Mouse (Mus musculus) CD4-positive helper T cell, adult 2 months (primary cell): ENCODE results near the gene Fndc3a.

Source experiments
- DNase-seq: peaks from one replicate; pipeline ENCODE4 v3.0.0-alpha.2; 2012; ENCODE audit warnings: low read depth, missing footprints, low spot score

The Fndc3a gene

DNA sequence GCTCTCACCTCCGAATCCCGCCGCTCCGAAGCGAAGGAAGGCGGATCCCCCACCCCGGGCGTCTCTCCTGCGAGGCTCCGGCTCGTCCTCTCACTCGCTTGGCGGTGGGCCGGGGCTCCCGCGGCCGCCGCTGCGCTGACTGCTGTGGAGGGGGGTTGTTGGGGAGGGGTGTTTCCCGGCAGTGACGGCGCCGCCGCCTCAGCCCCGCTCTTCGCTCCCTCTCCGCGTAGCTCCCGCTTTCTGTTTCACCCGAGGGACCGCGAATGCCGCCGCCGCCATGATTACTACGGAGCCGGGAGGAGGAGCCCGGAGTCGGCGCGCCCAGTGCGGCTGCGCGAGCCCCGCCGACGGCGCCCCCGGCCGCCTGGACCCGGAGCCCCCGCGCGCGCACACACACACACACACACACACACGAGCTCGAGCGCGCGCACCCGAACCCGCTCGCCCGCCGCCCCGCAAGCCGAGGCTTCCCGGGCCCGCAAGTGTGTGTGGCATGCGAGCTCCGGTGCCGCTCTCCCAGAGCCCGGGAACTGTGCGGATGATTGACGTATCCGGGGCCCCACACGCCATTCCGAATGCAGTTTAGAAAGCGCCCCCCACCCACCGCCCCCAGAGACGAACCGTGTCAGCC lies at the start of gene Fndc3a:
Gene Fndc3a (minus strand): TSS at position 294 of the 631 bp plus-strand sequence.
- peak; percentile 92 for DNase-seq

DNA sequence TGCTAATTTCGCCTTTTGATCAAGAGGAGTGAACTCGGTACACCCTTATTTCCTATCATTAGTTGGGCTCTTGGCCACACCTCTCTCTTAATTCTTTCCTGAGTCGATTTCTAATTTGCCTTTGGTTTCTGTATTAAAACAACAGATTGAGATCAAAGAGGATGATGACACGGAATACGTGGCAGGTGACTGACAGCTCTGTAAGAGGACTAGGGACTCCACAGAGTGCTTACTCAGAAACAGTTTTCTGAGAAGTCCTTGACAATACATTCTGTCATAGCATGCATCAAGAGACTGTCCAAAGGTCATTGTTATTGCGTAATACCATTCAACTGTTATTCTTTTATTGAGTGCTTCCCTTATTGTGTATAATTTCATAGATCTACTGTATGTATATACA lies 43.1 kb upstream of the Fndc3a start:
- DNase-seq = peak; percentile 7

DNA sequence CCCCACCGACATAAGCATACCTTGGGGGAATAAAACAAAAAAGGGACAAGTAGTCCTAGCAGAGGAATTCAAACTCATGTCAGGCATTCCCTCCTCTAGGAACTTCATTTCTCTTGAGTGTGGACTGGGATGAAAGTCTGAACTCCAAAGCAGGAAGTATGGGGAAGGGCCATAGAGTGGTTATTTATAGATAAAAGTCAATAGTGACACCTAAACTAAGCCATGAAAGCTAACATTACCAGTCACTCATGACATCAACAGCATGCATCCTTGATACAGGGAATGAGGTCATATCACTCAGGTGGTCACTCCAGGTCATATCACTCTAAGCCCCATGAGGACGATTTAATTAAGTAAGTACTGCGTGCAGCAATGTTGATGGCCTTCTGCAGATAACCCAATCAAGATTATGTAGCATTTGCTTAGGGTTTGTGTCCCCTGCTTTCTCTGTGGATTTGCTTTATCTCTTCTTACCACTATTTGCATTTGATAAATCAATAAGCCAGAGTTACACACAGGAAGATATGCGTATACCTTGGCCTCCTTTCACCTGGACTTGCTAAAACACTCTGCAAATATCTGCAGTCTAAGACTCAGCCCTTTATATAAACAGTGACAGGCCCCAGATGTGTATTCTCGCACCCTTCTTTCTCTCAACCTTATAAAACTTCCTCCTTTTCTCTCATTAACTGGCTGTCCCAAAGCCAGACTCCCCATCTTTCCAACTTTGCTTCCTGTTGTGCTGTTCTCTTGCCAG lies 40.8 kb upstream of the Fndc3a start:
- no peak for DNase-seq

DNA sequence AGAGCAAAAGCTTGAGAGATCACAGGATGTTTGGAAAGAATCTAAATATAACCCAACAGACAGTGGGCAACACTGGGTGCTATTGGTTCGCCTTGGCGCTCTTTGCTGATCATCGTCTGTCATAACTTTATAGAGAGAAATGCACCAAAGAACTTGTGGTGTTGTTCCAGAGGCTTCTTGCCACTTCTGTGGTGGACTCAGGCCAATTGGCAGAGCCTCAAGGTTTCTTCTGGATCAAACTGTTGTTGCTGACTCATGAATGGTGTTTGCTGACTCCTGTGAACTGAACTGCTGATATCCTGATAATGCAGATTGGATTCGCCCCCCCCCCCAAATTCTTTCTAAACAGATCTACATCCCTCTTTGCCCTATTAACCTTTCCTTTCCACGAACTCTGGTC lies 38.5 kb upstream of the Fndc3a start:
- DNase-seq = no peak

DNA sequence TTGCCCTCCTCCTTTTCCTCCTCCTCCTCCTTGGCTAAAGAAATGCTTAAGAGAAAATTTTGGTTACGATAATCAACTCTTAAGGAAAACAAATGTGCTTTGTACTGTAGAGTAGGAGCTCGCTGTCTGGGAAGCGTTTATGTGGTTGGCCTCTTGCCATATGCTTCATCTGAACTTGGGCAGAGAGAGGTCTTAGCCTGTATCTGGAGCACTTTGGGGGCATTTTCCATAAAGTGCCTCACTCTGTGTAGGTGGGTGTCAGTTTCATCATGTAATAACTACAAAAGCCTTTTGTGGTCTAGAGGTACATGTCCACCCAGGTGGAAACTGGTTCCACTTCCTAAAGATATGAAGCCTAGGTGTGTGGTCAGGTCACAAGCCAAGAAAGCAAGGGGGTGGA lies 31.9 kb upstream of the Fndc3a start:
- DNase-seq = no peak

DNA sequence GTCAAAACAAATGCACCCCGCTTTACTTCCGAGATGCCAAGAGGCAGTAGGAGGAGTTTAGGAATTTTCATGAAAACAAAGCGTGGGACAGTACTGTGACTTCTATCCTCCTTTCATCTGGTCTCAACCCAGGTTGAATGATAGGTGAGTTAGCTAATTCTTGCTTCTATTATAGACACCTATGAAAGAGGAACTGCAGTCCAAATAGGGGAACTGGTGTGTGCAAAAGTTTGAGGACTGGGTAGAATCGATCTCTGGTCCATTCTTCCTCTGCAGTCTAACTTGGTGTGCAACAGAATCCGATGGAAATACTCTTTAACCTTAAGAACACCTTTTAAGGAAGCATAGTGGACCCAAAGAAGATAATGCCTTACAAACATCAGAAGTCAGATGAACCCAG lies 30.5 kb upstream of the Fndc3a start:
- DNase-seq = no peak

DNA sequence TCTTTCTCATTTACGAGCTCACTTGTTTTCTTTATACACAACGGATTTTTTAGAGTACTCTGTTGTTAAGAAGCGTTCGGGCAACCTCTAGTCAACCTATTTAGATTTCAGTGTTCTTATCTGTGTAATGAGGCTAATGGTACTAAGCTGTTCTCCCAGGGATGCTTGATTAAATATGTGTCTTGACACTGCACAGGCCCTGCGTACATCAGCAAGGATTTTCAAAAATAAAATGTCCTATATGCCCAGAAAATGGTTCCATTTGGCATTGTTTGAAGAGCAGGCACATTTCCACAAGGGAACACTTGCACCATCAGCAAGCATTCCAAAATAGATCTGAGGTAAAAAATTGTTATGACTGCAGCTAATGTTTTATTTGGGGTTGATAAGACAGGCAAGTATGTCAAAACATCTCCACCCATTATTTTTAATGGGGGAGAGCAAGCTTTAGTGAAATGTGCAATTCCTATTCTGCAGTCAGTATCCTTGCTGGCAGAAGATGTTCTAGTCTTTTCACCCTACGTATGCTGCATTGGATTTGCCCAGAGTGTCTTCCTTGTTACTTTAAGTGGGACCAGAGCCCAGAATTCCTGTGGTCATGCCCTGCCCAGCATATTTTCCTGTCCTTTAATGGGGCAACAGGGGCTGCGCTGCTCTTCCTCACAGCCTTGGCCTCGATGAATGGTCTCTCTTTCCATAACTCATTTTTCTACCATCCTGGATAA lies 29.8 kb upstream of the Fndc3a start:
- no peak for DNase-seq

DNA sequence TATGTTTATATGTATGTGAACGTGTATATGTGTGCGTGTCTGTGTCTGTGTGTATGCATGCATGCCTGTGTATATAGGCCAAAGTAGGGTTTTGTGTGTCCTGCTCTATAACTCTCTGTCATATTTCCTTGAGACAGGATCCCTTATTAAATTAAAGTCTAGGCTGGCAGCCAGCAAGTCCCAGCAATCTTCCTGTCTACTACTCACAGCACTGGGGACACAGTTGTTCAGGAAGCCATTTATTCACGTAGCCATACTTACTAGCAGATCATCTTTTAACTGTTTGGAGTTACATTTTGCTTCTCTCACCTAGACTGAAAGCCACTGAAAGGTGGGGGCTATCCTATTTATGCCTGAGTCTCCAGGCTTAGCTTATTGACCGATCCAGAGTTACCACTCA lies 29.0 kb upstream of the Fndc3a start:
- no peak for DNase-seq

DNA sequence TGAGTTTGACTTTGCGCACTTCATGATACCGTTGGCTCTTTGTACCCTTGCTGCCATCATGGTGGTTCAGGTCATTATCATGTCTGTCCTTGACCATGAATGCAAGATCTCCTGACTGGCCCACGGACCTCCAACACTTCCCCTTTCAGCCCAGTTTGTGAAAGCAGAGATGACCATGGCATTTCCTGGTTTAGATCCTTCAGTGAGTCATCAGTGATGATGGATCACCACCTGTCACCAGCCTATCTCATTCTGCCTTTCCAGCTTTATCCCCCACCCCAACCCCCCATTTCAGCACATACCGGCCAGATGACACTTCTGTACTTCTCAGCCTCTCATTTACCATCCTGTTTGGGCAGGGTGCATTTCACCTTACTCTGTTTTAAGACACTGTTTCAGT lies 28.4 kb upstream of the Fndc3a start:
- DNase-seq = no peak

DNA sequence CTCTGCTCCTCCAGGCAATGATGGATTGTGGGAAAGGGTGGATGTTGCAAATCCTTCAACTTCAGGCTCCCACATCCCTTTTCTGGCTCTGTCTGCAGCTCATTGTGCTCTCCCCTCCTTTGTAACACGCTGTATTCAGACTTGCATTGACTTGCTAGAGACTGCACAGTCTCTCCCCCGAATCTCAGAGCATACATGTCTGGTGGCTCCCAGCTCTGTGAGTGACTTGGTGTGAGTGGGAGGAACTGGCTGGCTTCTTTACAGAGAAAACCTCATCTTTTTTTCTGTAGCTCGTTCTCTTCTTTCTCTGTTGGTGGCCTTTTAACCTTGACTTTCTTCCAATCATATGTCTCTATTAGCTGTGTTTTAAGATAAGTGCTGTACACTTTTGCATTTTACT lies 16.1 kb upstream of the Fndc3a start:
- no peak for DNase-seq

DNA sequence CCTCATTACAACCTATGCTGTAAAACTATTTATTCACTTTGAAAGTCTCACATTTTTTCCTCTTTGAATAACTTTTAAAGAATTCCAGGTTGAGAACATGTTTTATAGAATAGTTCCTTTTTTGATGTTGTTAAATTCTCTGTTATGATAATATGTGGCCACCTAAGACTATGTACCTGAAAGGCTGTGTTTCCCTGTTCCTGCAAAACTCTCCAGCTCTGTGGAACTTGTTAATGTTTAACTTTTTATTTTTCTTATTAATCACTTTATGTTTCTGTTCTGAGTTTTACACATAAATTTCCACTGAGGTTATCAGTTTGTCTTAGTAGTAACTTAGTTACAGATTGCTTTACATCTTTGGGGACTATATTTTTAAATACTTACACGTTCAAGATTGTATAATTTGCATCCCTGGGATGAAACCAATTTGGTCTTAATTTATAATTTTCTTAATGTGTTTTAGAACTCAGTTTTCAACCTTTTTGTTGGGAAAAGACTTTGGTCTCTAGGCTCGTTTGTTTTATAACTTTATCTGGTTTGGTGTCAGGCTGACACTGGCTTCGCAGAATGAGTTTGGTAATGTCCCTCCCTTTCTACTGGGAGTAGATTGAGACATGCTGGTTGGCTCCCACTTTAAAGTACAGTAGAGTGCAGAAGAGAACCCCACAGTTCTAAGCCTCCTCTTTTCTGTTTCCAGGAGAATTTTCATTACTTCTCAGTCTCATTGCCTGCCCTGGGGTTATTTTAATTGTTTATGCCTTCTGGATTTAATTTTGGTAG lies 12.7 kb upstream of the Fndc3a start:
- no peak for DNase-seq

DNA sequence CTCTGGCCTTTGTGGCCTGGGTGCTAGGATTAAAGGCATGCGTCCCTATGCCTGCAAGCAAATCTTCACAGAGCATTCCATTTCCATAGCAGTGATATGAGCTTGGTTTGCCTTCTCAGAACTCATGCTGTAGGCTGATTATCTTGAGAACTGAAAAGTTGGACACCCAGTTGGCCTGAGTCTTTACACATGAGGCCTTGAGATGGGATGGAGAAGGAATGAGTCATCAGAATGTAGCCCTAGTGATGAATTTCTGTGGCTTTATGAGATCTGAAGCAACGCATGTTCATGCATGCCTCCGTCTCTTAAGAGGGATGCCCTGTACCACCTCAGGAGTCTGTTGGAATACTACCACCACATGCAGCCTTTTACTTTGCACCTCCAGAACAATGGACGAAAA lies 6.4 kb upstream of the Fndc3a start:
- DNase-seq = no peak

DNA sequence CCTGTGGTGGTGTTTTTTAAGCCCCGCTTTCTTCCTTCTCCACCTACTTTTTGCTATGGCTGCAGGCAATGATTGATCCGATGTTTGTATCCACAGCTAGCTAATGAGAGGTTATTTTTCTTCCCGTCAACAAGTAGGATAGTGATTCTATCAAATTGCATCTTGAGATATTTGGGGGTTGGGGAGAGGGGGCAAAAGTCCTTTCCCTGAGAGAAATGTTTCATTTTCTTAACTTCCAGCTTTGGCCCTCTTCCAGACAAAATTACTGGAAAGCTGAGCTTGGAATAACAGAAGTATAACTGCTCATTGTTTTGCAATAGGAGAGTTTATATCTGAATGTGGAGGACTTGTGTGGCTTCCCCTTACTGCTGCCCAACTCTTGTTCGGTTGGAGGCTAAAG lies 1.3 kb upstream of the Fndc3a start:
- no peak for DNase-seq

DNA sequence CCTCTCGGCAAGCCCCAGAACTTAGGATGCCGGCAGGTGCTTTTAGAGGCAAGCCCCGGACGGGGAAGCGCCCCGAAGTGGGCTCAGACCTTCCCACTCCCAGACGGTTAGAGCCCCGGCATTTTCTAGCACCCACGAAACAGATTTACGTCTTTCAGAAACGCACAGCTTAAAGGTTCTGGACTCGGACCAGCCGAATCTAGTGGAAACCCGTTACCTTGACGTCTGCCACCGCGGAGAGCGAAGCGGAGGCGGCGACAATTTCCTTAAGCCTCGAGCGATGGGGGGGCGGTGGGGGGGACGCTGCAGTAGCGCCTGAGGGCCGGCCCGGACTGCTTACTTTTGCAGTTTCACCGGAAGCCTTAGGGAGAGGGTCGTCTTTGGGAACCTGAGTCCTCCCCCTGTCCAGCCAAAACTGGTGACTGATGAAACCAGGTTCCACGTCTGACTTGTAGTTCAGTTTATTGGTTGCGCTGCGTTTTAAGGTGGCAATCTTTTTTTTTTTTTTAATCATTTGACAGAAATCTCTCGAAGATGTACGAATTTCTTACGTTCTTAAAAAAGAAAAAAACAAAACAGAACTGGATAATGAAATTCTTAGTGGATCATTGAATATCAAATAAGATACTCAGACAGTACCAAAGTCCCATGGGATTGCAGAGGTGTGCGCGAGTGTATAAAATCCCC lies 681 bp upstream of the Fndc3a start:
- peak; percentile 75 for DNase-seq

DNA sequence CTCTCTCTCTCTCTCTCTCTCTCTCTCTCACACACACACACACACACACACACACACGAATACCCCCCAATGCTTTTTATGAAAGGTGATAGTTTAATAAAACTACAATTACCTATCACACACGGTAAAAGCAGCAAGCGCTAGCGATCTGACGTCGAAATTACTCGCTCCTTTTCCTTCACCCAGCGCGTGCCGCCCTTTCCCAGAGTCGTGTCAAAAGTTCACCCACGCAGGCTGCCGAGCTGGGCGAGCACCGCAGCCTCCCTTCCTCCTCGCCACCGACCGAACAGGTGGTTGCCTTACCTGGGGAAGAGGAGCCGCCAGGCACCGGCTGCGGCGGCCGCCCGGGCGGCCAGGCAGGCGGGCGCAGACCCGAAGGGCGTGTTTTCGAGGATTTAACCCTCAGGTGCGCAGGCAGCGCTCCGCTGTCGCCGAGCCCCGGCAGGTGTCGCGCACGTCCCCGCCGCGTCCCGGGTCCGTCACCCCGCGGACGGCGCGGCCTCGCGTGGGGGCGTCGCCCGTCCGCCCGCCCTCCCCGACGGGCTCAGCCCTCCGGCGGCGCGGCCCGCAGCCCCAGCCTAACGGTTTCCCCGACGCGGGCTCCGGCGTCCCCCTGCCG lies 603 bp downstream of the Fndc3a start:
- peak; percentile 85 for DNase-seq

DNA sequence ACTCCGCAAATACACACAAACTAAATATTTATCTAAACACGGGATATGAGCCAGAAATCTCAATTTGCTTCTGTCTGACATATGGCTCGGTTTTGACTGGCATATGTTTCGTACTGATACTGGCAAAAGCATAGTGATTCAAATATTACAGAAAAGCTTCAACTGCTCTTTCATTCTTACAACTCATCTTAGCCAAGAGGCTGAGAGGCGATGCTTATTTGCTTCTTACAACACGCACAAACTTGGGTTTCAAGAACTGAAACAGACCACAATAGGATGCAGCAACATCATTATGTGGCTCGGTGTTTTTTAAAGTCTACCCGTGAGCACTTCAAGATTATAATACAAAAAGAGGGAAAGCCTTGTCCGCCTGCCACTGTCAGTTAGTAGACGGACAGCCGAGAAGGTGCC lies 1.2 kb downstream of the Fndc3a start:
- peak; percentile 33 for DNase-seq

DNA sequence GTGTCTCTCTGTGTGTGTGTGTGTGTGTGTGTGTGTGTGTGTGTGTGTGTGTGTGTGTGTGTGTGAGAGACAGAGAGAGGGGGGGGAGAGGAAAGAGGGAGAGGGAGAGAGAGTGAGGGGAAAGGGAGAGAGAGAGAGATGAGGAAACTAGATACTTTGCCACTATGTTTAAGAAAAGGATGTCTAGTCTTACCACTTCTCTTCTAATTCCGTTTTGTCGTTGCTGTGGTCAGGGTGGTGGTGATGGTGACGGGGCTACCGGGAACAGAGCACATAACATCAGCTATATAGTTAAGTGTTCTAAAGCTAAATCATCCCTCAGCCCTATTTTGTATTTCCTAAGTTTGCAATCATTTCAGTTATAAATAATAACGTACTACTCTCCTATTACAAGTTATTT lies 9.7 kb downstream of the Fndc3a start:
- DNase-seq = peak; percentile 13

DNA sequence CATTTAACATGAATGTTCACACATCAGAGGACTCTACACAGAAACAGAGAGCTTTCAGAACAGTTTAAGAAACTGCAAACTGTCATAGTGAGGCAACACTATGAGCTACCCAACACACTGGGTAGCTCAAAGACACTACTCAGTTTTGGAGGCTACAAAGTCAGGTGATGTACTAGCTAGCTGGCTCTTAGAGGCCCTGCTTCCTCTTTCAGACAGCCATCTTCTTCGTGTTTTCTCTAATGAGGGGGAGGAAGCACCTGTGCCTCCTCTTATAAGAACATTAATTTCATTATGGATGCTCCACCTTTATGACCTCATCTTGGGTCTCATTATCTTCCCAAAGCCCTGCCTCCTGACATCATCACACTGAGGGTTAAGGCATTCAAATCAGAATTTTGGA lies 18.4 kb downstream of the Fndc3a start:
- no peak for DNase-seq

DNA sequence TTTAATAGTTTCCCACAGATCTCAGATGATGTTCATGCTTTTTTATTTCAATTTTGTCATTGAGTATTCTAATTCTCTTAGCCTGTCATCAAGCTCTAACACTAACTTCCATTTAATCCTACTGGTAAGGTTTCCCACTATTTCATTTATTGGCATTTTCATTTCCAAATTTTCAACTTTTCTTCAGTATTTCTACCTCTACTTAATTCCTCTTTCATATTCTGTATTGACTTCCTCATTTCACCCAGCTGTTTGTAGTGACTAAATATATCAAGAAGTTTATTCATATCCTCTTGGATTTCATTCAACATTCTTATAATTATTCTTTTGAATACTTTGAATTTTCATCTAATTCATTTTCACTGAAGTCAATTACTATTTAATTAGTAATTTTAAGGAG lies 20.3 kb downstream of the Fndc3a start:
- no peak for DNase-seq

DNA sequence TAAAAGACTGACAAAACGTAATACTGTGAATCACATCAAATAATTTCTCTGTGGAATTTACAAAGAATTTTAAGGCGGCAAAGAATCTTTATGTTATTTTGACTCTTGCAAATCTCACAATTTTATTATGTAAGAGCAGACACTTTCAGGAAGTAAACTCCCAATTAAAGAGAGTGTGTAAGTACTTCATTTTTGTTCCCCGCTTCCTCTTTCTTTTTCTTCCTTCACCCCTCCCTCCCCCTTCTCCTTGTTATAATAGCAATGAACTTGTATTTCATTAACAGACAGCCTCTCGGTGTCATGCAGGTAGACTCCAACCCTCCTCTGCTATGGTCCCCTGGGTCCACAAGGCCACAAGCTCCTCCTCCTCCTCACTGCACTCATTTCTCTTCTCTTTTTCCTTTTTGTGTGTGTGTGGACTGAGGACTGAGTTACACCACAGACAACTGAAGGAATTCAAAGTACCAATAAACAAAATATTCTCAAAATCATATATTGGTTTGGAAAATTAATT lies 24.9 kb downstream of the Fndc3a start:
- no peak for DNase-seq

DNA sequence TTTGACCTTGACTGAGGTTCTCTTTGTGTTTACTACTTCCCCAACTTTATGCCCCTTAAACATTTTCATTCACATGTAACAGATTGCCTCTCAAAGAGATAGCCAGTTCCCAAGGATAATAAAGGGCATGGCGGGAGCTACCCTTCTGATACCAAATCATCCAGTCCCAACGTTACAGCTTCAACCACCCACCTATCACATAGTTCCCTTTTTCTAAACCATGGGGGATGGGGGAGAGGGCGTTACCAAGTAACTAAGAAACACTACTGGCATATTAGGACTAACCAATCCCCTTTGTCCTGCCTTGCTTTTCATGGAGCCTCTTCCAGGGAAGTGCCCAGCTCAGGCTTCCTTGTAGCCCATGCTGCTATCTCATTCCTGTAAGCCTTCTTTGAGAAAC lies 32.6 kb downstream of the Fndc3a start:
- no peak for DNase-seq
